Mouse (Mus musculus): Measurements from ENCODE around the gene Vmn1r212.
"Not testable (repeated sequence)": the region's sequence is repeated elsewhere in the genome, so short reads cannot be mapped to it uniquely, and the experiment has no call there.

Vmn1r212 gene

GRCm38 (mm10) chr13:22884105-22884504 lies at the start of gene Vmn1r212:
Gene Vmn1r212, minus strand, starts transcription at chr13:22884205.
- no peak for DNase-seq

GRCm38 (mm10) chr13:22879257-22879656 lies 4.7 kb downstream of the Vmn1r212 start:
- DNase-seq, result no peak

- DNase-seq, result no peak
Measured at GRCm38 (mm10) chr13:22857461-22857860, 26.5 kb downstream of the Vmn1r212 start, which contains the start of gene Vmn1r211. Gene Vmn1r211, minus strand, starts transcription at chr13:22857561.

- DNase-seq, result no peak
Measured at GRCm38 (mm10) chr13:22854760-22855159, 29.2 kb downstream of the Vmn1r212 start.

- DNase-seq, result no peak
Measured at GRCm38 (mm10) chr13:22846798-22847197, 37.2 kb downstream of the Vmn1r212 start.

GRCm38 (mm10) chr13:22844304-22844703 lies 39.7 kb downstream of the Vmn1r212 start:
- DNase-seq, result not testable (repeated sequence)
